Mouse (Mus musculus): ENCODE measurements around the gene Gpr152.
"Not testable (repeated sequence)": the region's sequence is repeated elsewhere in the genome, so short reads cannot be mapped to it uniquely, and the experiment has no call there.

Gene Gpr152

GRCm38 (mm10) chr19:4112063-4112960 is 27.3 kb upstream of the Gpr152 start:
- DNase-seq: peak in 1 of 2 experiments; percentile 31

- DNase-seq: peak; percentile 99
Measured at GRCm38 (mm10) chr19:4113186-4113805, 26.3 kb upstream of the Gpr152 start.

- DNase-seq: peak in 1 of 2 experiments; percentile 38
Measured at GRCm38 (mm10) chr19:4113806-4114230, 25.8 kb upstream of the Gpr152 start.

- peak in 1 of 2 experiments; percentile 50 for DNase-seq
Measured at GRCm38 (mm10) chr19:4114551-4114950, 25.0 kb upstream of the Gpr152 start.

GRCm38 (mm10) chr19:4115144-4115543 is 24.4 kb upstream of the Gpr152 start:
- no peak for DNase-seq

GRCm38 (mm10) chr19:4115816-4116215 is 23.8 kb upstream of the Gpr152 start:
- no peak for DNase-seq

- DNase-seq: no peak
Measured at GRCm38 (mm10) chr19:4117006-4117405, 22.6 kb upstream of the Gpr152 start.

- no peak for DNase-seq
Measured at GRCm38 (mm10) chr19:4118350-4118749, 21.2 kb upstream of the Gpr152 start.

- DNase-seq: no peak
Measured at GRCm38 (mm10) chr19:4119716-4120487, 19.7 kb upstream of the Gpr152 start.

GRCm38 (mm10) chr19:4120496-4120895 is 19.1 kb upstream of the Gpr152 start:
- no peak for DNase-seq

GRCm38 (mm10) chr19:4121097-4121805 is 18.3 kb upstream of the Gpr152 start:
- peak; percentile 99 for DNase-seq

- not testable (repeated sequence) for DNase-seq
Measured at GRCm38 (mm10) chr19:4121896-4122295, 17.7 kb upstream of the Gpr152 start.

GRCm38 (mm10) chr19:4122411-4123370 is 16.9 kb upstream of the Gpr152 start:
- no peak for DNase-seq

- DNase-seq: no peak
Measured at GRCm38 (mm10) chr19:4124432-4124831, 15.2 kb upstream of the Gpr152 start.

GRCm38 (mm10) chr19:4125268-4125667 is 14.3 kb upstream of the Gpr152 start:
- DNase-seq: not testable (repeated sequence)

GRCm38 (mm10) chr19:4125741-4126696 is 13.6 kb upstream of the Gpr152 start, which contains the start of gene Aip:
Gene Aip (minus strand): TSS chr19:4125858.
- DNase-seq: peak; percentile 98 to 99

GRCm38 (mm10) chr19:4126759-4127495 is 12.7 kb upstream of the Gpr152 start:
- DNase-seq: peak; percentile 36 to 45

GRCm38 (mm10) chr19:4129462-4129861 is 10.1 kb upstream of the Gpr152 start:
- peak in 1 of 2 experiments; percentile 22 for DNase-seq

- no peak for DNase-seq
Measured at GRCm38 (mm10) chr19:4130106-4130505, 9.5 kb upstream of the Gpr152 start.

All from cerebellum, postnatal 25 days (tissue).